Mouse (Mus musculus) bone marrow macrophage, adult 2 months (primary cell): ENCODE results near the gene Cmtm4. TPM values are rescaled to one million over a fixed set of nuclear protein-coding genes. Genes with fewer than 3 reads are reported as not detected.

ENCODE experiments used
- H3K27ac ChIP-seq: 2 replicates; pipeline ENCODE4 v1.5.1; 2012; ENCODE audit warnings: low read depth, low read length; ENCODE audit not compliant: insufficient read depth
- H3K4me1 ChIP-seq: 2 replicates; pipeline ENCODE4 v1.6.1; 2012; ENCODE audit warnings: low read length; ENCODE audit not compliant: control insufficient read depth, insufficient read depth
- H3K4me3 ChIP-seq: 2 replicates; pipeline ENCODE4 v1.5.1; 2012; ENCODE audit warnings: mild to moderate bottlenecking, low read length, moderate library complexity; ENCODE audit not compliant: insufficient read depth
- CTCF ChIP-seq: IDR thresholded peaks from 2 replicates; pipeline ENCODE4 v1.5.1; 2012; ENCODE audit warnings: low read depth, mild to moderate bottlenecking, low read length, moderate library complexity
- POLR2A ChIP-seq: IDR thresholded peaks from 2 replicates; pipeline ENCODE4 v1.6.1; 2012; ENCODE audit warnings: mild to moderate bottlenecking, low read depth, low read length, borderline replicate concordance
- polyA plus RNA-seq: library from polyadenylated mRNA; stranded (reverse); fragments of >200 nt; gene quantifications from 2 replicates; pipeline ENCODE4 v1.2.4, GENCODE M21; 2012; ENCODE audit not compliant: missing spikeins, insufficient read depth, insufficient read length

Cmtm4 gene
- 12.2 and 12.3 TPM in 2 replicates for polyA plus RNA-seq

DNA sequence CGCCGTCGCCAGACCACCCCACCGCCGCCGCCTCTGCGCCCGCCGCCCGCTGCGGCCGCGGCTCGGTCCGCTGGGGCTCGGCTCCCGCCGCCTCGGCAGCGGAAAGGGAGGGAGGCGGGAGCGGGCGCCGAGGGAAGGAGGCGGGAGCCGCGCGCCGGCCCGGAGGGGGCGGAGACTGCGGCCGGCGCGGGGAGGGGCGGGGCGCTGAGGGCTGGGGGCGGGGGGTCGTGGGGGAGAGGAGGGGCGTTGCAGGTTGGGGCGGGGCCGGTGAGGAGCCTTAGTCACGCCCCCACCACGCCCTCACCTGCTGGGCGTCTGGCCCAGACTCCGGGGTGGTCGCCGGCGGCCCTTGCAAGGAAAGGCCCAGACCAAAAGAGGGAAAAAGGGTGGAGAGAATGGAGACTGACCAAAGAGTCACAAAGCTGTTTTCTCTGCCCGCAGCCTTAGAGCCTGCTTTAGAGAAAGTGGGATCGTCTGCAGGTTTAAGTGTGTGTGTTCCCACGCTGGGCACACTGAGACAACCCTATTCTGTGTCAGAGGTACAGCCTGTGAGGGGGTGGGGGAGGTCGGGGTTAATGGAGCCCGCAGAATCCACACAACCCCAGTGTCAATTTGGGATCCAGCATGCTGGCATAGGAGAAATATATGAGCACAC lies at the start of gene Cmtm4:
Gene Cmtm4 (minus strand): TSS at position 105 of the 655 bp plus-strand sequence.
- Histone ChIP-seq H3K4me1 (peaks cover 14% of the 10 kb centered on the region), H3K4me3 (peak within 1 kb of the TSS; percentile 94), H3K27ac (0 out of 2 replicates have a peak within 1 kb of the TSS, but pooled peaks have one; percentile 5)
- TF ChIP-seq CTCF: no peak
- no peak for TF ChIP-seq POLR2A

DNA sequence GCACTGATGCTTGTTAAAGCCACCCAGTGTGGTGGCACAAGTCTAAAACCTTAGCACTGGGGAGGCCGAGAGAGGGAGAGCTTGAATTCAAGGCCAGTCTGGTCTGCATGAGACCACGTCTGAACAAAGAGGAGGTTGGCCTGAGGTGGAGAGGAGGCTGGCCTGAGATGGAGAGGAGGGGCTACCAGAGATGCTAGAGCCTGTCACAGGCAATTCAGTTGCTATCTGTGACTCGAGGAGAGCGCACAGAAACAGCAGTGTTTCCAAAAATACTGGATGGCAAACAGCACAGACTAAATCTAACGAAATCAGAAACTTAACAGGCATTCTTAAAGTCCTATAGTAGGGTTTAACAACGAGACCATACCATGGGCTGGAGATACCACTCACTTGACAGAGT lies 49.6 kb upstream of the Cmtm4 start:
- Histone ChIP-seq H3K4me3 (no peak overlapping the region), H3K27ac (no peak overlapping the region), H3K4me1 (peaks cover 24% of the 10 kb centered on the region)
- TF ChIP-seq POLR2A (no peak), CTCF (no peak)

DNA sequence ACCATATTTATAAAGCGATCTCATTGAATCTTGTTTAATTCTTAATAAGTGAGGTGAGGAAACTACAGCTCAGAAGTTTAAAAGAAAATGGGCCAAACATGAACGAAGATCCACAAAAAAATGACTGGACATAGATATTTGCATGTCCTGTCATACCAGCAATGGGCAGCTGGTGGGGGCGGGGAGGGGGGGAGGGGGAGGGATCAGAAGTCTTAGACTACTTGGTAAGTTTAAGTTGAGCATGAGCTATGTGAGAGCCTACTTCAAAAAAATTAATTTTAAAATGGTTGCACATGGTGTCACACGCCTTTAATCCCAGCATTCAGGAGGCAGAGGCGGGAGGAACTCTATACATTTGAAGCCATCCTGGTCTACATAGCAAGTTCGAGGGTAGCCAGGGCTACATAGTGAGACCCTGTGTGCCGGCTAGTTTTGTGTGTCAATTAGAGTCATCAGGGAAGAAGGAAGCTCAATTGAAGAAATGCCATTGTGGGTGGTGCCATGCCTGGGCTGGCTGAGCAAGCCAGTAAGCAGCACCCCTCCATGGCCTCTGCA lies 47.6 kb upstream of the Cmtm4 start:
- TF ChIP-seq CTCF (peak; percentile 4; the same call in 1 of the 2 replicates), POLR2A (no peak)

DNA sequence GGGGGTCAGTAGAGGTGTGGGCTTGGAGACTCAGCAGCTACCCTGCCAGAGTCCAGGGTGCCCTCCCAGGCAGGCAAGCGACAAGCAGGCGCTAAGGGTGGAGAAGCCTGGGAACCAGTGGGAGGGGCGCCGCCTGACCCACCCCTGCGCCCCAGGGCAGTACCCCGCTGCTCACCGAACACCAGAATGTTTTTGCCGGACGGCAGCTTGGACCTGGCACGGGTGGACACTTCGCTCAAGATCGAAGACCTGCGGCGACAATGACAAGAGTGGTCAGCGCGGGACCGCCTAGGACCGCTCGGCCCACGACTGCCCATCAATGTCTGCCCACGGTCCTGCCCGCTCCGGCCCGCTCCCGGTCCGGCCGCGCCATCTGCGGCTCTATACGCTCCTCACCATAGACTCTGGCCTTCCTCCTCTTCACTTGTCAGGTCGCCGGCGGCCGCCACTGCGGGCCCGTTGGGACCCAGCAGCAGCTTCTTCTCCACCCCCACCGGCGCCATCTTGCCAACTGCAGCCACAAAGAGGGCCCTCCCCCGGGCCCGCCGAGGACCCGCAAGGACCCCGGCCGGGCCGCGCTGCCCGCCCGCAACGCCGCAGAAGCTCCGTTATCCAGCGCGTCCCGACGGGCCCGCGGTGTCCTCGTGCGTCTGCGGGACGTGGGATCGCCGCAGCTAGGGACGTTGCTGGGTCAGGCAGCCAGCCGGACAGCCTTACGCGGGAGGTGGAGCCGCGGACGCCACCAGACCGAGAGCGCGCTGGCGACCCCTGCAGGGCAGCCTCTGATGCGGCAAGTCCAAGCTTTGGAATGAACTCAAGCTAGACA lies 46.9 kb upstream of the Cmtm4 start, which contains the start of gene Dync1li2:
Gene Dync1li2 (minus strand): TSS at position 749 of the 826 bp plus-strand sequence.
- TF ChIP-seq CTCF (peak; percentile 36; the same call in 1 of the 2 replicates), POLR2A (no peak)
- peak within 1 kb of the TSS; percentile 81 for H3K27ac ChIP-seq
- H3K4me1 ChIP-seq: peaks cover 19% of the 10 kb centered on the region
- H3K4me3 ChIP-seq: peak within 1 kb of the TSS; percentile 86

More for the DNA sequence above, 47.6 kb upstream of the Cmtm4 start:
- H3K27ac ChIP-seq: no peak overlapping the region
- no peak overlapping the region for H3K4me3 ChIP-seq
- H3K4me1 ChIP-seq: peaks cover 21% of the 10 kb centered on the region

DNA sequence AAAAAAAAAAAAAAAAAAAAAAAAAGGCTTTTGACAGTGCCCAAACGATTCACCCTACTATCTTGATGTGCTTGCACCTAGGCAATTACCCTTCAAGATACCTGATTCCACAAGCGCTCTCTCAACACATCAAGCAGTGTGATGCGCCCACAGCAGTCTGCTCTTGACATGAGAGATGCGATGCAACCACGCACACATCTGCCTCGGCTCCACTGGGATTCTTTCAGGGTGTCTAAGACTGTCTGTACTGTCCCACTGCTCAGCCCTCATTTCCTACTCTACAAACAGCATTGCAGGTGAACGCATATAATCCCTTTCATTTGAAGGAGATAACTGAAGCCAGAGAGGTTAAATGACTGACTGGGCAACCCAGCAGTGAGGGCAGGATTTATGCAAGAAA lies 46.0 kb upstream of the Cmtm4 start:
- Histone ChIP-seq H3K4me1 (peaks cover 21% of the 10 kb centered on the region), H3K4me3 (peak overlapping the region; percentile 86), H3K27ac (no peak overlapping the region)
- TF ChIP-seq CTCF: no peak
- no peak for TF ChIP-seq POLR2A

DNA sequence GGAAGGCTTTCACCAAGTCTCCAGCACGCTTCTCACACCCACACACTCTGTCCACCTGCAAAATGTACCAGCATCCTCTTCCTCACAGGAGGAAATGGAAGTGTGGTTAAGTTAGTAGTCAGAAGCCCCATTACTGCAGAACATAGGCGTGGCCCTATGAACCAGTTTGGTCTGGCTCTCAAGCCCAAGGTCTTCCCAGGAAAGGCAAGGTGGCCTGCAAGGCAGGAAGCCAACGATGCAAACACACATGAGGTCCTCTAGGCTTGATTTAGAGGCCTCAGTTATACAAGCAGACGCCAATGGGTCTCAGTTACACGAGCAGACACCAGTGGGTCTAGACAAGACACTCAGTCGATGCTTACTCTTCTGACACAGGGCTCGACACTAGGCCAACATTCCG lies 43.9 kb upstream of the Cmtm4 start:
- H3K27ac ChIP-seq: no peak overlapping the region
- TF ChIP-seq POLR2A: no peak
- TF ChIP-seq CTCF: no peak
- no peak overlapping the region for H3K4me3 ChIP-seq
- H3K4me1 ChIP-seq: peaks cover 24% of the 10 kb centered on the region

DNA sequence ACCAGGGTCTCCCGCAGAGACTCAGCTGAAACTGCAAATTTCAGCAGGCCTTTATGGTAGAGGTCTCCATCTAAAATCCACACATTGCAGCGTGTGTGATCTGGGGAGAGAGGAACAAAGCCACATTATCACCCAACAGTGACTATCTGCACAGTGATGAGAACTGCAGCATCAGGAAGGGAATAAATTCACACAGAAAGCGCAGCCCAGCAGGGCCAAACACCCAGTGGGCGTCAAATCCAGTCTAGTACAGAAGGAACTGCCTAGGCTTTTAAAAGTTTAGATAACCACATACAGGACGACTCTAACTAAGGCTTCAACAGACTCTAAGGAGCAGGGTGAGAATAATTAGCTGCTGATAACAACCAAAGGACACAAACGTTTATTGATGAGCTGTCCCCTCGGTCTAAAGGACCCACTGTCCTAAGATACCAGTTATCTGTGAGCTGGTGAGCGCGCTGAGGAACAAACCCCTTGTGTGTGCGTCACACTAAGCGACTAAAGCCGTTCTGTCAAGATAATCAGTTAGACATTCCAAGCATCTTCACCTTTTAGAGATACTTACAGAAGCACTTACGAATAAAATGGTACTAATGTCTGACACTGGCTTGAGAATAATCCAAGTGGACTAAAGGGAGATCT lies 42.0 kb upstream of the Cmtm4 start:
- Histone ChIP-seq H3K4me3 (no peak overlapping the region), H3K27ac (no peak overlapping the region), H3K4me1 (peaks cover 26% of the 10 kb centered on the region)
- TF ChIP-seq CTCF: no peak
- TF ChIP-seq POLR2A: no peak

DNA sequence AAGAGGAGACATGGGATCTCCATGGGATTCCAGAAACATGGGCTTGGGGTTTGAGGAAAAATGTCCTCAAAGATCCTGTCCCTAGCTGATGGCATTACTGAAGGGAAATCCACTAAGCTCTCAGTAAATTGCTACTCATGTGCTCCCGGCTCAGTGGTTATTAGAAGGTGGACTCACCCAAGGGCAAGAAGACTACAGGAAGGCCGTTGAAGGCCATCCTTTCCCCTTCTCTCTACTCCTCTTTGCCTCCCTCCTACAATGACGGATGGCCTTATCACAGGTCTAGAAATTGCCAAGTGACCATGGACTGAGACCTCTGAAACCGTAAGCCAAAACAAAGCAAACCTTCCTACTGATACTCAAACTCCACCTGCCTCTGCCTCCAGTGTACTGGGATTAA lies 41.0 kb upstream of the Cmtm4 start:
- no peak overlapping the region for H3K4me3 ChIP-seq
- peaks cover 24% of the 10 kb centered on the region for H3K4me1 ChIP-seq
- TF ChIP-seq CTCF (no peak), POLR2A (no peak)
- H3K27ac ChIP-seq: peak overlapping the region; percentile 38

DNA sequence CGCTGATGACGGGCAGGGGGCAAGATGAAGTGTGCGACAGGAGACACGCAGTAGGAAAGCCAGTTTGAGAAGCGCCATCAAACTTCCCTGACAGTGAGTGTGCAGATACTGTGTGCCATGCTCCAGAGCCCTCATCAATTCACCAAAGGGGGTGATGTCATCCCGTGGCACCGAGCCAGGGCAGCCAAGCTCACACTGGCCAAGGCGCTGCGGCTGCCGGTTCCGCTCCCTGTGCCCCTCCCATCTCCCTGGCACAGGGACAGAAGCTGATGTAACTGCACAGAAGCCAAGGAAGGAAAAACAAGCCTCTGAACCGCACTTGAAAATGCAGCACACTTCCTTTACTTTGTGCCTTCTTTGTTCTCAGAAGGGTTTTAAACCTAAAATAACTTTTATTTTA lies 40.4 kb upstream of the Cmtm4 start:
- H3K4me1 ChIP-seq: peaks cover 19% of the 10 kb centered on the region
- no peak overlapping the region for H3K4me3 ChIP-seq
- peak overlapping the region; percentile 38; the same call in 1 of the 2 replicates for H3K27ac ChIP-seq
- TF ChIP-seq POLR2A (no peak), CTCF (no peak)
